Mouse (Mus musculus): ENCODE measurements around the gene Fmo1.

GRCm38 (mm10) chr1:162870978-162871377 lies 4.6 kb upstream of the Fmo1 start:
- no peak for TF ChIP-seq CTCF (IDR thresholded peaks at IDR 0.05; ENCODE audit: borderline replicate concordance, control insufficient read depth, extremely low read depth, insufficient read depth, low read length, poor library complexity)
- no peak for TF ChIP-seq POLR2A (IDR thresholded peaks at IDR 0.05; ENCODE audit: control insufficient read depth, extremely low read depth, insufficient read depth, low read length, poor library complexity)

Data from thymus, adult 2 months (tissue).